Mouse (Mus musculus): ENCODE measurements around the gene Mrtfa.
A peak's percentile ranks its signal among the peaks of the same experiment; 100 is the strongest.
"Not testable (repeated sequence)": the region's sequence is repeated elsewhere in the genome, so short reads cannot be mapped to it uniquely, and the experiment has no call there.

Mrtfa gene

DNA sequence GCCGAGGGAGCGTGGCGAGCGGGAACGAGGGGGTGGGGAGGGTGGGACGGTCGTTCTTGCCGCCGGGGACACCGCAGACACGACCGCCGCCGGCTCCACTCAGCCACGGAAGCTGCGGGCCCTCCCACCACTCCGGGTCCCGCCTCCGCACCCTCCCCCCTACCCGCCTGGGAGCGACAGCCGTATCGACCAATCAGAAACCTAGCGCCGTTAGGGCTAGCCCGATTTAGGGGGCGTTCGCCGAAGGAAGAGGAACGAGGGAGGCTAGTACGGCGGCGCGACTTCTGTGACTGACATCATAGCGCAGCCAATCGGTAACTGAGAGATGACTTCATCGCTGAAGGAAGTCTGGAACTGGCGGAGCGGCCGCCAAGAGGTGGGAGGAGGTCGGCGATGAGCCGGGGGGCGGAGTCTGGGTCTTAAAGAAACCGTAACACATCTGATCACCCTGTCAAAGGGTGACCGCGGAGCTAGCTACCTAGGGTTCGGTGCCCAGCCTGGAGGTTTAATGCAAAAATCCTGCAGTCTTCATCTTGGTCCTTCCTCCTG lies at the start of gene Mrtfa:
Gene Mrtfa, minus strand, starts transcription at position 128 of the 549 bp plus-strand sequence.
- DNase-seq, result peak; percentile 99

DNA sequence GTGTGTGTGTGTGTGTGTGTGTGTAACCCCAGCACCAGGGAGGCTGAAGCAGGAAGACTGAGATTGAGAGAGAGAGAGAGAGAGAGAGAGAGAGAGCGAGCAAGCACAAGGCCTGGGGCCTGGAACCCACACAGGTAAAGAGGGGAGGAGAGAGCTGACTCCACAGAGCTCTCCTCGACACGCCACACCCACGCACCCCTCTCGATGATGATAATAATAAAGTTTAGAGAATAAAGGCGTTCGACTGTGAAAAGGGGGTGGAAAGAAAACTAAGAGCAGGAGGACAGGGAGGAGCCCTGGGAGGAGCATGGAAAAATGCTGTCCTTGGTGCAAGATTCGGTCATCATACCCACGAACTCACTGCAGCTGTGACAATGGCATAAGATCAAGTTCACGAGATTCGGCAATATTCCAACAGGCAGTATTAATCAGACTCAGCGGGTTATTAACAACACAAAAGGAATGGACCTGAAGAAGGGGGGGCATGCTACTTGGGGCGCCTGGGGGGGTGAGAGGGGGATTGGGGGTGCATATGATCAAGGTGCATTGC lies 49.3 kb upstream of the Mrtfa start:
- DNase-seq, result no peak

DNA sequence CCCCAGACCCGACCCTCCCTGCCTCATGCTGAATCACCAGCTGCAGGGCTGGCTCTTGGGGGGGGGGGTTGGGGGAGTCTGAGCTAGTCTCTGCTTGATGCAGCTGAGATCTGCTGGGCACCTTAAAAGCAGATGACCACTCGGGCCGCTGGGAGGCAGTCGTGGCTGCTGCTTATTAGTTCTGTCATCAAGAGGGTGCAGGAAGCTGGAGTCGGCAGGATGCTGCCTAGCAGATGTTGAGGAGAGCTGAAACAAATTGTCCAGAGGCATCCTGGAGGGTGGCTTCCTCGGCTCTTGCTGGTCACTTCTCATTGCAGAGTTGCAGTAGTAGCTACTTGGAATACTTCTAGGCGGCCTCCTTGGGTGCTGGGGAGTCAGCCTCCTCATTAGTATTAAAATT lies 48.7 kb upstream of the Mrtfa start:
- no peak for DNase-seq

DNA sequence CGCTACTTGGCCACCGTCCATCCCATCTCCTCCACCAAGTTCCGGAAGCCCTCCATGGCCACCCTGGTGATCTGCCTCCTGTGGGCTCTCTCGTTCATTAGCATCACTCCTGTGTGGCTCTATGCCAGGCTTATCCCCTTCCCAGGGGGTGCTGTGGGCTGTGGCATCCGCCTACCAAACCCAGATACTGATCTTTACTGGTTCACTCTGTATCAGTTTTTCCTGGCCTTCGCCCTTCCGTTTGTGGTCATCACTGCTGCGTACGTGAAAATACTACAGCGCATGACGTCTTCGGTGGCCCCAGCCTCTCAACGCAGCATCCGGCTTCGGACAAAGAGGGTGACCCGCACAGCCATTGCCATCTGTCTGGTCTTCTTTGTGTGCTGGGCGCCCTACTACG lies 46.9 kb upstream of the Mrtfa start:
- no peak for DNase-seq

DNA sequence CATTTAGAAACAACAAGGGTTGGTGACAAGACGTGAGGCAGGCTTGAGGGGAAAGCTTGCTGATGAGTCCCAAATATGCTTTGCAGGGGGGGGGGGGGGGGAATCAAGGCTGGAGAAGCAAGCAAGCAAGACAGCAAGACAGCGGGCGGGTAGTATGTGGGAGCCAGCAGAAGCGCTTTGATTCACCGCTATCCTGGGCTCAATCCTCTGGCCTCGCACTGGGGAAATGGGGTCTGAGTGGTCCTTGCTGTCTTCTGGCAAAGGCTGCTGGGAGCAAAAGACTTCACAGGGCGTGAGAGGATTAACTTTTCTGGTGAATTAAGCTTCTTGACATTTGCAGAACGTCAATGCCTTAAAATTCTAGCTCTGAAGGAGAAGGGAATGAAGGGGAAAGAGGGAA lies 45.5 kb upstream of the Mrtfa start:
- no peak for DNase-seq

DNA sequence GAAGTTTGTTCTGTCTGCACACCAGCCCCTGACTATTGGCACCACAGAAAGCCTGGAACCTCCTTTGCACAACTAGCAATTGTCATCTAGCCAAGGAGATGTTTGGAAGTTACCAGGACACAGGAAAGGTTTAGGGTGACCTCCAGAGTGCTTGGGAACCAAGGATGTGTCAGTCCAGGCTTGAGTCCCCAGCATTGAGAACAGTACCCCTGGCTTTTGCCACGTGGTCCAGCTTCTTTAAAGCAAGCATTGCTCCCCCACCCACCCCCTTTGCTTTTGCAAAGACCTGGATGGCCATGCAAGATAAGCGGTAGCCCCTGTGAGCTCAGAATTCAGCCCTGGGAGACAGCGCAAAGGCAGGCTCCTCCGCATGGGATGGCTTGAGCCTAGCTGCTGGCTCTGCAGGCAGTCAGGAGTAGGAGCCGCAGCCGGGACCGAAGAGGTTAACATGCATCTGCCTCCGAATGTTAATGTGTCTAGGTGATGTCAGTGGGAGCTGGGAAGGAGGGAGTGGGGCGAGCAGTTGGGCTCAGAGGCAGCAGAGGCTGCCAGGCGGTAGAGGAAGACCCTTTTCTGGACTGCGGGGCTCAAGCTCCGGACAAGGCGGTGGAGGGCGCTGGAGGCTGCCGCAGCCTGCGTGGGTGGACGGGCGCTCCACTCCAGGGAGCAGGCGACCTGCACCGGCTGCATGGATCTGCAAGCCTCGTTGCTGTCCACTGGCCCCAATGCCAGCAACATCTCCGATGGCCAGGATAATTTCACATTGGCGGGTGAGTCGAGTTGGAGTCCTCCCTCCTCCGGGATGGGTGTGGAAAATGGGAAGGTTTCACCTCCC lies 44.7 kb upstream of the Mrtfa start, which contains the start of gene Mchr1:
Gene Mchr1, plus strand, starts transcription at position 414 of the 835 bp plus-strand sequence.
- DNase-seq, result no peak

DNA sequence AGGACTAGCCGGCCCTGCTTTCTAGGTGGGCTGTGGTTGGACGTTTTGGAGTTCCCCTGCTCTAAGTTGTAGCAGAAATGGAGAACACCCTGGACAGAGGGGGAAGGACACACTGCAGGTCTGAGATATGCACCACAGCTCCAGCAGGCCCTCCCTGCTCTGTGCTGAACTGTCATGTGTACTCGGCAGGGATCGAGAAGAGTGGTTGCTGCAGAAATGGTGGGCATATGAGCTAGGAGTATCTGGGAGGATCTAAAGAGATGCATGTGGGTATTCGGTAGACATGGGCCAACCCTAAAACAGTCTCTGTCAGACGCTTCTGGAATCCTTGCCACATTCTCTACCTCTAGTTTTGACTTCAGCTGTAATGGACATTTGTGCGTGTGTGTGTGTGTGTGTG lies 40.8 kb upstream of the Mrtfa start:
- DNase-seq, result no peak

DNA sequence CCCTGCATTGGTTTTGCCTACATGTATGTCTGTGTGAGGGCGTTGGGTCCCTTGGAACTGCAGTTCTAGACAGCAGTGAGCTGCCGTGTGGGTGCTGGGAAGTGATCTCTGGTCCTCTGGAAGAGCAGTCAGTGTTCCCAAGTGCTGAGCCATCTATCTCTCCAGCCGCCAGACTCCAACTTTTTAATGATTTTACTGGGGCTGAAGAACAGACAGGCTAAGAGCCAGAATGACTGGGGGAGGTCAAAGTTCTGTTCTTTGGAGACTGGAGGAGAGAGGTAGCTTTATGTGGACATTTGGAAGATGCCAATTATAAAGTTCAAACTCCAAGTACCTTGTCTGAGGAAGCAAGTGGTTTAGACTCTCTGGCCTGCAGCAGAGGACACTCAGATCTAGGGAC lies 39.2 kb upstream of the Mrtfa start:
- DNase-seq, result no peak

DNA sequence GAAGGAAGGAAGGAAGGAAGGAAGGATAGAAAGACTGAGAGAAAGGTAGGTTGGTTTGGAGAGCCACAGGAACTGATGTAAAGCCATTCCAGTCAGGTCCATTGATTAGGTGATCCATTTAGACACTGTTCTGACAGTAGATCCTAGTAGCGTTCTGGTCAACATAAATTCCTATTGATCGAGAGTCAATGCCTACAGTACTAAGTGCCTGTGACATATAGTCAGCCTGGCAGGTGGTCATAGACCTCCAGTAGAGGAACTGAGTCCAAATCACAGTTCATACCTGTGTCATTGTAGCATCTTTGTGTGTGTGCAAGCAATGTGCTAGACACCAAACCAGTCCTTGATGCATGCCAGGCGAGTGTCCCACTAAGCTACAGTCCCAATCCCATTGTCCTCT lies 37.7 kb upstream of the Mrtfa start:
- no peak for DNase-seq

DNA sequence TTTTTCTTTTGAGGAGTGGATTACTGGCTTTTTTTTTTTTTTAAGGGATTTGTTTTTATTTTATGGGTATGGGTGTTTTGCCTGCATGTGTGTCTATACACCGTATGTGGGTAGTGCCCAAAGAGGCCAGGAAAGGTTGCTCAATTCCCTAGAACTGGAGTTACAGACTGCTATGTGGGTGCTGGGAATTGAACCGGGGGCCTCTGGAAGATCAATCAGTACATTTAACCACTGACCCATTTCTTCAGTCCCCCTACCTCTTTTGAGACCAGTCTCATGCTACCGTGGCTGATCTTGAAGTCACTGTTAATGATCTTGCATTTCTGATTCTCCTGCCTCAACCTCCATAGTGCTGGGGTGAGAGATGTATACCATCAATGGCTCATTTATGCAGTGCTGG lies 36.7 kb upstream of the Mrtfa start:
- DNase-seq, result no peak

DNA sequence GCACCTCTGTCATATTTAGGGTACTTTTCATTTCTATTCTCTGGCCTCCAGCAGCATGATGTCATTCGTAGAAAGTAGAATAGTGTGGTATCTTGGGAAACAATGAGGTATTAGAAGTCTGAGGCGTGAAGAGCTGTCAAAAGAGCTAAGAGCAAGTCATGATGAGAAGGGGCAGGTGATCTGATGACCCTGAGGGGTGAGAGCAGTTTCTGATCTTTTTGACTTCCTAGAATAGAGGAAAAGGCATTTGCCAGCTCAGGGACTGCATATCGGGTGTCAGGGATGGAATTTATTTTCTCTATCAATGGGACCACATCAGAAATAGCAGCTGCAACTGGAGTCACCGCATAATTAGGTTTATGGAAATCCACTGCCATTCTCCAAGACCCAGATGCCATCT lies 36.2 kb upstream of the Mrtfa start:
- no peak for DNase-seq

DNA sequence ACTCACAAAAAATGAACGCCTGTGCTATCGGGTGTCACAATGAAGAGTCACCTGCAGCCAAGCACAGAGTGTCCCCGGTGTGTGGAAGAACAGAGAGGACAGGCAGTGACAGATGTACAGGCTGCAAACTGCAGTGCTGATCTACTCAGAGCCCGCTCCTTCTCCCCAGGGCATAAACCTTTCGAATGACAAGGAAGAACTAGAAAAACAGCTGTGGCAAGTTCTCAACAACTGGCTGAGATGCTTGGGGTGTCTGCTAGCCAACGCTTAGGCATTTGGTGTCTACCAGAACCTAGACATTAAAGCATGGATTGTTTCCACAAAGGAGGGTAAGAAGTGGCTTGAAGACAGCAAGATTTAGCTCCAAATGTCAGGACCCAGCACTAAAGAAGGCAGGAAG lies 35.2 kb upstream of the Mrtfa start:
- DNase-seq, result no peak

DNA sequence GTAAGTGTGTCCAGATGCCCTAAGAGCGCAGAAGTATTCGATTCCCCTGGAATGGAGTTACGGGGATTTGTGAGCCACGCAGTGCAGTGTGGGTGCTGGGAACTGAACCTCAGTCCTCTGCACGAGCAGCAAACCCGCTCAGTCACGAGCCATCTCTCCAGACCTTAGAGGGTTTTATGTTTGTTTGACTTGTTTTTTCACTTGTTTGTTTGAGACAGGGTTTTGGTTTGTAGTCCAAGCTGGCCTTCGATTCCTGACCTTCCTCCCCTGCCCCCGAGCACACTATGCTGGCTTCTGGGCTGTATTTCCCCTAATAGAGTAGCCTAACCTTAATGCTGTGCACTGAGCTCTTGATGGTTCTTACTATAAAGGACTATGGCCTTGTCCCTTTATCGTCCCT lies 34.5 kb upstream of the Mrtfa start:
- no peak for DNase-seq

DNA sequence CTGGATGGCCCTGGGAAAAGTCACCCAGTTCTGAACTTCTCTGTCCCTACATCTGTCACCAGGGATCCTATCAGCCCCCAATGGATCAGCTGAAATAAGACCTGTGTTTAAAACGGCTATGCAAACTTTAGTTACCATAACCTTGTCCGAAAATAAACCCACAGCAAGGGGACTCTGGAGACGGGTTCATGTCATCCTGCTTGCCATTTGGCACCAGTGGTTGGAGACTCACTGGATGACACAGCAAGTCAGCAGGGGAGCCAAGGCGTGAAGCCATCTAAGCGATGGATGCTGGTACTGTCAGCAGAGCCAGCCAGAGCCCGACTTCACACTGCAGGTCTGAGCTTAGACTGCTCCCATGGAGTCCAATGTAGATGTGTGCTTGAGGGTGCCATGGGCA lies 30.9 kb upstream of the Mrtfa start:
- DNase-seq, result no peak

DNA sequence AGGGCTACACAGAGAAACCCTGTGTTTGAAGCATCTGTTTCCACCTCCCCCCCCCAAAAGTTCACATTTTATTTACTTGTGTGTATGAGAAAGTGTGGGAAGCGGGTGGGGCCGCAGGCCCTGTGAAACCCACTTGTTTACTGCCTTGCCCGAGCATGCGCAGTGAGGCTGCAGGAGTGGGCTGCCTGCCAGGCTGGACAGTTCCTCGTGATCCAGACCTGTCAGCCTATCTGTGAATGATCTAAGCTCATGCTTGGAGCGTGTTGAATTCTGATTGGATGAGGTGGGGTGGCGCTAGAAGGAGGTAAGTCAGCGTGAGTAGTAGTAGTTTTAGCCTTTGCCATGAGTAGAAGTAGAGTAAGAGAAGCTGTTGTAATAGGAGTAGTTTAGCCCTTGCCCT lies 29.5 kb upstream of the Mrtfa start:
- not testable (repeated sequence) for DNase-seq

DNA sequence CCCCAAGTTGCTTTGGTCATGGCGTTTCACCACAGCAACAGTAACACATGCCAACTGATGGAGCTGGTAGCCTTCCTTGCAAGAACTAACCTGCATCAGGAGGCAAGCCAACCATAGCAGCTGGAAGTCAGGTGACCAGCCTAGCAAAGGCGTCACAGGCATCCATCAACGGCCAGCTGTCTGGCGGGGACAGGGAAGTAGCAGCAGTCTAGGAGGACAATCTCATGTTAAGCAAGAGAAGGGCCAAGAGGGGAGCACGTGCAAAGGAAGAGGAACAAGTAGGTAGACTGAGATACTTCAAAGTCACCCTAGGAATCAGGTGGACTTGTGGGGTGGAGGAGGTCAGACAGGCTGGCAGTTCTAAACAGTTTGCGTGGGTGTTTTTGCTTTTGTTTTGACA lies 28.5 kb upstream of the Mrtfa start:
- DNase-seq, result no peak

DNA sequence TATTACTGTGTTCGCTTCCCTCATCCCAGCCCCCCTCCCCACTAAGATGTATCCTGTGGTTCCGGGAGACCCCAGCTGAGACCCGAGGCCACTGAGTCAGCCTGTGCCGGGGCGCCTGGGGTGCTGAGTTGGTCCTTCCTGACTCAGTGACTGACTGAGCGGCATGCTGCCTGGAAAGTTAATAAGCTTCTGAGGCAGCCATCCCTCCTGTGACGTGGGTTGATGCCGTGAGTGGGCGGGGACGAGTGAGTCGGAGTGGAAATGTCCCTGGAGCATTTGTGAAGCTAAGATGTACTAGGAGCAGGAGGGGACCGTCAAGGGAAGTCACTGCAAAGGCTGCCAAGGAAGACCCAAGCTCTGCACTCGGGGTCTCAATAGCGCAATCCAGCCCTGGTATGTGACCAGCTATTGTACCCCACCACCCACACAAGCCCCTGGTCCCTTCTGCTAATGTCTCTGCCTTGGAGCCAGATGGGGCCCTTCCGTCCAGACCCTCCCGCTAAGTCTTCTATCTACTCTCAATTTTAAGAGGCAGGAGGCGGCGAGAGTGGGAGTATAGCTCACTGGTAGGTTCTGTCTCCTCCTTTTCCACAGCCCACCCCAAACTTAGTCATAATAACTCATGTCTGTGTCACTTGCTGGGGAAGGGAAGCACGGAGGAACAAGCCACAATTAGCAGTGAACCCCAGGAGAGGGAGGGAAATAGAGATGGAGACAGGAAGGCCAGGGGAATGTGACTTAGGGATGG lies 26.5 kb upstream of the Mrtfa start:
- DNase-seq, result no peak

DNA sequence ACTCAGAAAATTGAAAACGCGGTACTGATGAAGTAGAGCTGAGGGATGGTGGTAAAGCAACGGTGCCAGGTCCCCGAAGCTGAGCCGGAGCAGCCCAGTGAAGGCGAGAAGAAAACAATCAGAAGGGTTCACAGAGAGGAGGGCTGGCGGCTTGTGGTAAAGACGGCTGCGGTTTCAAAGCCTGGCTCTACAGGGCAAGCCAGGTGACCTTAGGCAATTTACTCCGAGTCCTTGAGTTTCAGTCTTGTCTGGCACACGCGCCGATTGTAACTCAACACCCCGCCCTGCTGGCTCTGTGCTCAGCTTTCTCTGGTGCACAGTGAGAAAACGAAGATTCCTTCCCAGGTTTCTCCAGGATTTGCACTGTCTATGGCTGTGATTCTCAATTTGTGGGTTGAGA lies 22.4 kb upstream of the Mrtfa start:
- no peak for DNase-seq

DNA sequence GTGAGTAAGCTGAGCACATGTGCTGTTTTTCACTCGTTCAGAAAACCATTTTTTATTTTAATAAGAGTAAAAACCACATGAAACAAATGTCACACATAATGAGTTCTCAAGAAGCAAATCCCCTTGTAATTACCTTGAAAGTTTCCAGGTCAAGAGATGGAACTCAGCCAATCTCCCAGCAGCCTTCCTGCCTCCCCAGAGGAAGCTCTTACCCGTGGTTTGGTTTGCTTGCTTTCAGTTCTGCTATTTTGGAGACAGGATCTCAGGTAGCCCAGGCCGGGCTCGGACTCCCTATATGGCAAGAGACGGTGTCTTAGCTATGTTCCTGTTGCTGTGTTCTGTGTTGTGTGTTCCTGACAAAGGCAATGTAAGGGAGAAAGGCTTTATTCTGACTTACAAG lies 19.9 kb upstream of the Mrtfa start:
- DNase-seq, result no peak

DNA sequence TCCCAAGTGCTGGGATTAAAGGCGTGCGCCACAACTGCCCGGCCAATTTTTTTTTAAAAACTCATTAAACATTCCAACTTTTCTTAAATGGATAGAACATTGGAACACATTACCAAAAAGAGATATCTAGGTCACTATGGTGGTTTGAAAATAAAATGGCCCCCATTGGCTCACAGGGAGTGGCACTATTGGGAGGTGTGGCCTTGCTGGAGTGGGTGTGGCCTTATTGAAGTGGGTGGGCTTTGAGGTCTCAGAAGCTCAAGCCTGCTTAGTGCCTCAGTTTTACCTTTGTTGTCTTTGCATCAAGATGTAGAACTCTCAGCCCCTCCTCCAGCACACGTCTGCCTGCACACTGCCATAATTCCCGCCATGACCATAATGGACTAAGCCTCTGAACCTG lies 11.9 kb upstream of the Mrtfa start:
- DNase-seq, result no peak

DNA sequence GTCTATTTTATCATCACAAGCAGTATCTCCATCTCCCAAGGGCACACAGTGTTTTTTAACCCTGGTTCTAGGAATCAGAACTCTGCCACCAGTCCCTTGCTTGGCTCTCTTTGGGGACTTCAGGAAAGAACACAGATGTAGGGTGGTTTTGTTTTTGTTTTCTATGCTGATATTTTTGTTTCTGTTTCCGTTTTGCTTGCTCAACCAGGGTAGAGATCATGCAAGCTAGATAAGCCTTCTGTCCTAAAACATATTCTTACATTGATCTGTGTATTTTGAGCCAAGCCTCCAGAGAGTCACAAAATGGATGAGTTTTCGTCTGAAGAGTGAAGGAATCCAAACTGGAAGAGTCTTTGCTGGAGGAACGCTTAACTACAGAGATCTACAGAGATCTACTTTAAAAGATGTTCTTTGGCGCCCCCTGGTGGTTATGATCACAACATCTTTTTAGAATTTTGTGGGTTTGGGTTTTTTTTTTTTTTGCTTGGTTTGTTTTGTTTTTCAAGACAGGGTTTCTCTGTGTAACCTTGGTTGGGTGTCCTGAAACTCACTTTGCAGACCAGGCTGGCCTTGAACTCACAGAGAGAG lies 8.9 kb upstream of the Mrtfa start:
- no peak for DNase-seq

DNA sequence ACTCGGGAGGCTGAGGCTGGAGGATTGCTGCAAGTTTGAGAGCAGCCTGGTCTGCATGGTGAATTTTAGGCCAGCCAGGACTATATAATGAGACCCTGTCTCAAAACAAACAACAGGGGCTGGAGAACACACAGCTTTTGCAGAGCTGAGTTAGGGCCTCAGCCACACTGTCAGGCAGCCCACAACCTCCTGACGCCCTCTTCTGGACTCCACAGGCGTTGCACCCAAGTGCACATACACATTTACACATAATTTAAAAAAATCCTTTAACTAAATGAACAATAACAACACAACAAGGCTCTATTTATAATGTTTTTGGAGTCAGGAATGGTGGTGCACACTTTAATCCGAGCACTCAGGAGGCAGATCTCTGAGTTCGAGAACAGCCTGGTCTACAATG lies 7.9 kb upstream of the Mrtfa start:
- no peak for DNase-seq

DNA sequence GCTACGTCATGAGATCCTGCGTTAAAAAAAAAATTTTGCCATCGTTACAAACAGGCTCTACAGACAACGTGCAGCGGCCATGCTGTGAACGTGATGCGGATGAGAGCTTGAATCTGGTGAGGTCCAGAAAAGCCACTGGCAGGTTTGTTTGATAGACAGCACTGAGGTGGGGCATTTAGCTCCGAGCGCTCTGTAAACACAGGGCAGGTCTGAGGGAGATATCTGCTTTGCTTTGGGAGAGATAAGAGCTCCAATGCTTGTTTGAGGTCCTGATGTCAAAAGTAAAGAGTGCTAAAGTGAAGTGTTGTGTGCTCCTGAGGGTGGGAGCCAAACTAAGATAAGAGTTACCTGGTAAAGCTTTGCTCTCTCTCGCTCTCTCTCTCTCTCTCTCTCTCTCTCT lies 6.6 kb upstream of the Mrtfa start:
- DNase-seq, result no peak
